Mouse (Mus musculus) intestine, postnatal 0 days (tissue): Measurements from ENCODE around the gene Cd151. TPM values are rescaled to one million over a fixed set of nuclear protein-coding genes. Genes with fewer than 3 reads are reported as not detected.
A peak's percentile ranks its signal among the peaks of the same experiment; 100 is the strongest.

Experiments
- ATAC-seq: fragments of 200-750 bp; cut with Nextera tagmentation; 2 replicates; pipeline ENCODE4 v1.8.0; 2017; ENCODE audit warnings: mild to moderate bottlenecking, moderate TSS enrichment, moderate library complexity
- H3K27ac ChIP-seq: fragments of 300-500 bp; sonication (generic); 2 replicates; pipeline ENCODE4 v1.5.1; 2014; ENCODE audit warnings: mild to moderate bottlenecking, low read depth, low read length, moderate library complexity
- H3K27me3 ChIP-seq: fragments of 300-500 bp; sonication (generic); replicated peaks from 2 replicates; pipeline ENCODE4 v1.6.1; 2014; ENCODE audit warnings: low read length, mixed read lengths; ENCODE audit not compliant: control insufficient read depth, insufficient read depth
- H3K36me3 ChIP-seq: fragments of 300-500 bp; sonication (generic); 2 replicates; pipeline ENCODE4 v1.6.1; 2014; ENCODE audit warnings: mild to moderate bottlenecking, moderate library complexity; ENCODE audit not compliant: control insufficient read depth, insufficient read depth
- H3K4me1 ChIP-seq: fragments of 300-500 bp; sonication (generic); replicated peaks from 2 replicates; pipeline ENCODE4 v1.6.1; 2014; ENCODE audit warnings: antibody characterized with exemption, low read length, mixed read lengths; ENCODE audit not compliant: control insufficient read depth, insufficient read depth
- H3K4me2 ChIP-seq: fragments of 300-500 bp; sonication (generic); replicated peaks from 2 replicates; pipeline ENCODE4 v1.6.1; 2014; ENCODE audit warnings: low read depth, mild to moderate bottlenecking, moderate library complexity
- H3K4me3 ChIP-seq: fragments of 300-500 bp; sonication (generic); 2 replicates; pipeline ENCODE4 v1.5.1; 2014; ENCODE audit warnings: low read depth, low read length
- H3K9ac ChIP-seq: fragments of 300-500 bp; sonication (generic); 2 replicates; pipeline ENCODE4 v1.6.1; 2014; ENCODE audit warnings: mild to moderate bottlenecking, low read depth, low read length
- H3K9me3 ChIP-seq: fragments of 300-500 bp; sonication (generic); 2 replicates; pipeline ENCODE4 v1.6.1; 2016; ENCODE audit warnings: mixed run types; ENCODE audit not compliant: control insufficient read depth
- CTCF ChIP-seq: sonication (generic); IDR thresholded peaks from 2 replicates; pipeline ENCODE4 v1.5.1; 2016; ENCODE audit warnings: low read depth, mild to moderate bottlenecking, control low read depth, antibody characterized with exemption, moderate library complexity
- WGBS: fragments of 180-500 bp; shearing (Covaris S2); extraction: QIAGEN DNeasy Blood & Tissue Kit; methylation state at CpG from one replicate; pipeline ENCODE4 v1.1.7; 2014; 5-methylcytosine and 5-hydroxymethylcytosine counted together
- polyA plus RNA-seq: library from polyadenylated mRNA; unstranded; fragments of >200 nt; fragmentation: Nextera tagmentation; extraction: Ambion mirVana; gene quantifications from 2 replicates; pipeline ENCODE4 v1.2.1, GENCODE M21; 2015

Cd151 gene
- polyA plus RNA-seq, 1 experiment from 2014 or later = 29.3 TPM

GRCm38 (mm10) chr7:141439140-141439679 lies 28.0 kb upstream of the Cd151 start:
- H3K27me3 ChIP-seq = no peaks in the 10 kb centered on the region
- no peak overlapping the region for H3K9ac ChIP-seq
- no peak for TF ChIP-seq CTCF
- H3K36me3 ChIP-seq = peaks cover 21% of the 10 kb centered on the region
- H3K27ac ChIP-seq = no peak overlapping the region
- no peaks in the 10 kb centered on the region for H3K9me3 ChIP-seq
- peaks cover 16% of the 10 kb centered on the region for H3K4me1 ChIP-seq
- WGBS = 96% methylated on average over 10 of the region's 10 CpGs
- no peak overlapping the region for H3K4me2 ChIP-seq
- no peak overlapping the region for H3K4me3 ChIP-seq
- ATAC-seq = no peak

DNA sequence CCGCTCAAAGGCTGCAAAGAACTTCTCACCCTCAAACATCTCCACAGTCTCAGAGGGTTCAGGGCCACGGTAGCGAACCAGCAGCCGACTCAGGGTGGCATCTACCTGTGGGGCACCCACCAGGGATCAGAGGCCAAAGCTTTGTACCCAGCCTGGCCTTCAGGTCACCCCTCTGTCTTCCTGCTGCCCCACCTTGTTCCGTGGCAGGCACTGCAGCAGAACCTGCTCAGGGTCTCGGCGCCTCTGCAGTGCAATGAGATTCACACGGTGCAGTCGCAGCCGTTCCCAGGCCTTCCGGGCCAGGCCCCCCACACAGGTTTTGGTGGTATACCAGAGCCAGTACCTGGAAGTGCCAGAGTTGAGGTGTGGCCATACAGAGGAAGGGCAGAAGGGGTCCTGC lies 27.4 kb upstream of the Cd151 start:
- Histone ChIP-seq H3K36me3 (peaks cover 21% of the 10 kb centered on the region), H3K9me3 (no peaks in the 10 kb centered on the region), H3K4me2 (no peak overlapping the region), H3K27ac (no peak overlapping the region), H3K4me1 (peaks cover 11% of the 10 kb centered on the region), H3K27me3 (no peaks in the 10 kb centered on the region), H3K9ac (no peak overlapping the region), H3K4me3 (no peak overlapping the region)
- no peak for TF ChIP-seq CTCF
- no peak for ATAC-seq
- WGBS = 94% methylated on average over 11 of the region's 11 CpGs

DNA sequence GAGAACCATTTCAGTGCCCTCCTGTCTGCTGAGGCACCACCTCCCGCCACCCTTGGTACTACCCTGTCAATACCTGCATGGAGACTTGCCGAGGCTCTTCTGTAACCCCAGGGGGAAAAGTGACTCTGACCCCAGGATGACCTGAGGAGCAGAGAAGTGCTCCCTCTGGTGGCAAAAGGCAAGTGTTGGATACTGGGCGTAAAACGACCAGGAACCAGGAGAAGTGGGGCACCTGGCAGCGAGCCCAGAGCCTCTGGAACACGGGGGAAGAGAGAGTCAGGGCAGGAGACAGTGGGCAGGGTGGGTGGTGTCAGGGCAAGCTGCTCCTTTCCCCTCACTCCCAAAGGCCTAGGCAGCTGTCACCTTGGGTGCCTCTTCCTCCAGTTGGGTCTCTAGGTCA lies 26.6 kb upstream of the Cd151 start:
- Histone ChIP-seq H3K4me1 (peaks cover 6% of the 10 kb centered on the region), H3K36me3 (peaks cover 21% of the 10 kb centered on the region), H3K4me2 (0 out of 2 replicates have a peak overlapping the region, but pooled peaks have one; percentile 24), H3K4me3 (no peak overlapping the region), H3K9ac (no peak overlapping the region), H3K27ac (no peak overlapping the region; the same call in 1 of the 2 replicates), H3K27me3 (no peaks in the 10 kb centered on the region), H3K9me3 (no peaks in the 10 kb centered on the region)
- TF ChIP-seq CTCF = peak; percentile 92
- ATAC-seq = no peak
- WGBS = 18% methylated on average over 6 of the region's 6 CpGs

DNA sequence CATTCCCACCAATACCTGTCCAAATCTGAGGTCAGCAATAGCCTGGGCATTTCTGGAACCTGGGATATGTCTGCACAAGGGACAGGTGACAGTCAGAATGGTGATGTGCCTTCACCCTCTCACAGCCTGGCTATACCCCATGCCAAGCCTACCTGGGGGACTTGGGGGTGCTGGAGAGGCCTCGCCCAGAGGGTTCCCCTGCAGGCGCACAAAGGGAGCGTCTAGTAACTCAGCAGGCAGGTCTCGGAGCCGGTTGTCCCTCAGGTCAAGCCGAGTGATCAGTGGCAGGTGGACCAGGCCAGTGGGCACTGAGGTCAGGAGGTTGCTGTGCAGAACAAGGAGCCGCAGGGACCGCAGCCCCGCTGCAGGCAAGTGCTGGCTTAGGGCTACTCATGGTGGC lies 25.7 kb upstream of the Cd151 start:
- Histone ChIP-seq H3K27me3 (no peaks in the 10 kb centered on the region), H3K9ac (no peak overlapping the region), H3K9me3 (no peaks in the 10 kb centered on the region), H3K4me1 (peaks cover 4% of the 10 kb centered on the region; the same call in 1 of the 2 replicates), H3K36me3 (peaks cover 21% of the 10 kb centered on the region), H3K4me2 (no peak overlapping the region), H3K27ac (no peak overlapping the region), H3K4me3 (no peak overlapping the region)
- ATAC-seq = no peak
- TF ChIP-seq CTCF = no peak
- WGBS = 93% methylated on average over 9 of the region's 9 CpGs

DNA sequence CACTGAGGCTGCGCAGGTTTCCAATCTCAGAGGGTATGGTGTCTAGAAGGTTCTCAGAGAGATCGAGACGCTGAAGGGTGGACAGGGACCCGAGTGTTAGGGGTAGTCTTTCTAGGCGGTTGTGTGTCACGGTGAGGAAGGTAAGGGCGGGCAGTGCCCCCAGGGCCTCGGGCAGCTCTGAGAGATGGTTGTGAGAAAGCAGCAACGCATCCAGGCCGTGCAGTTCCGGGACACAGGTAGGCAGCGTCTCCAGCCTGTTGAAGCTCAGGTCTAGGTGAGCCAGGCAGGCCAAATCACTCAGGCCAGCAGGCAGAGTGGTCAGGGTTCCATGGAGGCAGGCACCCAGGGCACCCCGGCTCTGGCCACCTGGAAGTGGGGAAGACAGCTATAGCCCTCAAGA lies 25.0 kb upstream of the Cd151 start:
- peak overlapping the region; percentile 81; the same call in 1 of the 2 replicates for H3K4me2 ChIP-seq
- no peaks in the 10 kb centered on the region for H3K27me3 ChIP-seq
- no peak for ATAC-seq
- H3K27ac ChIP-seq = no peak overlapping the region
- 90% methylated on average over 13 of the region's 13 CpGs for WGBS
- peaks cover 21% of the 10 kb centered on the region for H3K36me3 ChIP-seq
- H3K4me3 ChIP-seq = no peak overlapping the region
- TF ChIP-seq CTCF = no peak
- H3K9ac ChIP-seq = no peak overlapping the region
- H3K9me3 ChIP-seq = no peaks in the 10 kb centered on the region
- no peaks in the 10 kb centered on the region for H3K4me1 ChIP-seq

DNA sequence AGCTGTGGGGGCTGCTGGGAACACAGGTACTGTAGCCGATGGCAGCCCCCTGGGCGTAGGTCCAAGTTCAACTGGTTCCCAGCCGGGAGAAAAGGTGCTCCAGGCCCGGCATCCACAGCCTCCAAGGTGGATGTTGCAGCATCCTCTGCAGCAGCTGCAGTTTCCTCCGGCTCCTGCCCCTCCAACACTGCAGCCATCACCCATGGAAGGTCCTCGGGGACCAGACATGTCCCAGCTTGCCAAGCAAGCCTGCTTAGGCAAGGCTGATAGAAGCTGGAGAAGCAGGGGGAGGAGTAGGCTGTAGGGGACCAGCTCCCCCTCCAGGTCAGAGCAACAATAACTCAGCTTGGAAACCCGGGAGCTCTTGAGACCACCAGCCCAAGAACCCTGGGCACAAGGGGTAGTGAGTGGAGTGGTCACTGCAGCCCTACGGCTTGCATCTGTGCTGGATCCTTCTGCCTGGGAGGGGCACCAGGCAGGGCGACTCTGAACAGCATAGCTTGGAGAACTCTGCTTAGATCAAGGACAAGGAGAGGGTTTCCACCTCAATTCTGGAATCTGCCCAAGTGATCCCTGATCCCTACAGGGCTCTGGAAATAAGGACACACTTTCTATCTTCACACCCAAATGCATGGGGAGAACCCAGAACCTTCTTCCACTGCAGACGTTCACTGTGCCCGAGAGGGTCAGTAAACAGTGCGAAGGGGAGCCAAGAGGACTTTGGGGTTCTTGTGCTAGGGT lies 23.9 kb upstream of the Cd151 start:
- Histone ChIP-seq H3K4me2 (peak overlapping the region; percentile 81), H3K9me3 (no peaks in the 10 kb centered on the region), H3K36me3 (peaks cover 19% of the 10 kb centered on the region), H3K9ac (peak overlapping the region; percentile 51), H3K4me3 (peak overlapping the region; percentile 46), H3K27ac (no peak overlapping the region), H3K4me1 (peaks cover 2% of the 10 kb centered on the region; the same call in 1 of the 2 replicates), H3K27me3 (no peaks in the 10 kb centered on the region)
- ATAC-seq = no peak
- 12% methylated on average over 12 of the region's 12 CpGs for WGBS
- peak; percentile 69 for TF ChIP-seq CTCF
